Mouse (Mus musculus) lung, embryonic 14.5 days (tissue): ENCODE data around the gene Tcam1. TPM values are rescaled to one million over a fixed set of nuclear protein-coding genes. Genes with fewer than 3 reads are reported as not detected.

ENCODE experiments used
- ATAC-seq: fragments of 200-750 bp; cut with Nextera tagmentation; 2 replicates; pipeline ENCODE4 v1.8.0; 2017; ENCODE audit warnings: mild to moderate bottlenecking, moderate TSS enrichment, moderate library complexity; ENCODE audit not compliant: insufficient read depth
- DNase-seq: peaks from one replicate; pipeline ENCODE4 v3.0.0-alpha.2; 2015
- H3K27ac ChIP-seq: fragments of 300-500 bp; sonication (generic); 2 replicates; pipeline ENCODE4 v1.5.1; 2014; ENCODE audit warnings: low read depth, mild to moderate bottlenecking, moderate library complexity
- H3K27me3 ChIP-seq: fragments of 300-500 bp; sonication (generic); 2 replicates; pipeline ENCODE4 v1.6.1; 2014; ENCODE audit warnings: low read length, control low read depth; ENCODE audit not compliant: insufficient read depth
- H3K36me3 ChIP-seq: fragments of 300-500 bp; sonication (generic); 2 replicates; pipeline ENCODE4 v1.6.1; 2014; ENCODE audit warnings: control low read depth; ENCODE audit not compliant: insufficient read depth
- H3K4me1 ChIP-seq: fragments of 300-500 bp; sonication (generic); 2 replicates; pipeline ENCODE4 v1.6.1; 2014; ENCODE audit warnings: antibody characterized with exemption, control low read depth; ENCODE audit not compliant: insufficient read depth
- H3K4me2 ChIP-seq: fragments of 300-500 bp; sonication (generic); 2 replicates; pipeline ENCODE4 v1.6.1; 2014; ENCODE audit warnings: mild to moderate bottlenecking
- H3K4me3 ChIP-seq: fragments of 300-500 bp; sonication (generic); 2 replicates; pipeline ENCODE4 v1.5.1; 2014; ENCODE audit warnings: low read depth, low read length
- H3K9ac ChIP-seq: fragments of 300-500 bp; sonication (generic); 2 replicates; pipeline ENCODE4 v1.6.1; 2014
- H3K9me3 ChIP-seq: fragments of 300-500 bp; sonication (generic); 2 replicates; pipeline ENCODE4 v1.6.1; 2016; ENCODE audit warnings: low read depth, low read length, control low read depth
- CTCF ChIP-seq: IDR thresholded peaks from 2 replicates; pipeline ENCODE4 v1.5.1; 2016; ENCODE audit warnings: antibody characterized with exemption, low read depth
- WGBS: fragments of 180-500 bp; shearing (Covaris S2); extraction: QIAGEN DNeasy Blood & Tissue Kit; methylation state at CpG from one replicate; pipeline ENCODE4 v1.1.7; 2014; 5-methylcytosine and 5-hydroxymethylcytosine counted together
- polyA plus RNA-seq: library from polyadenylated mRNA; unstranded; fragments of >200 nt; fragmentation: Nextera tagmentation; extraction: Ambion mirVana; gene quantifications from 2 replicates; pipeline ENCODE4 v1.2.1, GENCODE M21; 2014

Tcam1 gene
- polyA plus RNA-seq, 1 experiment from 2014 or later: 0.18 TPM

- 82% methylated on average over 3 of the region's 3 CpGs for WGBS
- Histone ChIP-seq H3K9me3 (no peaks in the 10 kb centered on the region), H3K27ac (no peak overlapping the region), H3K36me3 (no peaks in the 10 kb centered on the region), H3K4me2 (no peak overlapping the region), H3K9ac (no peak overlapping the region), H3K4me1 (no peaks in the 10 kb centered on the region), H3K27me3 (no peaks in the 10 kb centered on the region), H3K4me3 (no peak overlapping the region)
- ATAC-seq: no peak
- no peak for TF ChIP-seq CTCF
- DNase-seq: no peak
These were observed 29.6 kb downstream of the Tcam1 start for GRCm38 (mm10) chr11:106306065-106306385.

- ATAC-seq (no peak), DNase-seq (no peak)
- Histone ChIP-seq H3K4me1 (no peaks in the 10 kb centered on the region), H3K36me3 (no peaks in the 10 kb centered on the region), H3K9ac (no peak overlapping the region), H3K4me2 (no peak overlapping the region), H3K9me3 (no peaks in the 10 kb centered on the region), H3K27ac (no peak overlapping the region), H3K4me3 (no peak overlapping the region), H3K27me3 (no peaks in the 10 kb centered on the region)
- WGBS: 82% methylated on average over 9 of the region's 9 CpGs
- TF ChIP-seq CTCF: no peak
These were observed 30.3 kb downstream of the Tcam1 start for GRCm38 (mm10) chr11:106306758-106307157.

- no peaks in the 10 kb centered on the region for H3K36me3 ChIP-seq
- H3K9me3 ChIP-seq: no peaks in the 10 kb centered on the region
- H3K4me3 ChIP-seq: no peak overlapping the region
- no peak overlapping the region for H3K4me2 ChIP-seq
- WGBS: 38% methylated on average over 5 of the region's 5 CpGs
- no peaks in the 10 kb centered on the region for H3K27me3 ChIP-seq
- H3K27ac ChIP-seq: no peak overlapping the region
- no peak for TF ChIP-seq CTCF
- no peak overlapping the region for H3K9ac ChIP-seq
- no peak for ATAC-seq
- DNase-seq: peak; percentile 34
- no peaks in the 10 kb centered on the region for H3K4me1 ChIP-seq
These were observed 31.0 kb downstream of the Tcam1 start for GRCm38 (mm10) chr11:106307432-106307831.

- no peak overlapping the region for H3K27ac ChIP-seq
- no peak for TF ChIP-seq CTCF
- H3K4me1 ChIP-seq: no peaks in the 10 kb centered on the region
- DNase-seq (no peak), ATAC-seq (no peak)
- 64% methylated on average over 11 of the region's 11 CpGs for WGBS
- H3K36me3 ChIP-seq: no peaks in the 10 kb centered on the region
- no peak overlapping the region for H3K4me3 ChIP-seq
- no peak overlapping the region for H3K9ac ChIP-seq
- no peaks in the 10 kb centered on the region for H3K27me3 ChIP-seq
- H3K4me2 ChIP-seq: no peak overlapping the region
- H3K9me3 ChIP-seq: no peaks in the 10 kb centered on the region
These were observed 31.7 kb downstream of the Tcam1 start for GRCm38 (mm10) chr11:106308162-106308561.

GRCm38 (mm10) chr11:106310123-106310522, 33.7 kb downstream of the Tcam1 start:
- TF ChIP-seq CTCF: no peak
- Histone ChIP-seq H3K9me3 (no peaks in the 10 kb centered on the region), H3K4me3 (no peak overlapping the region), H3K4me1 (no peaks in the 10 kb centered on the region), H3K27me3 (no peaks in the 10 kb centered on the region), H3K27ac (no peak overlapping the region), H3K9ac (no peak overlapping the region), H3K36me3 (no peaks in the 10 kb centered on the region), H3K4me2 (no peak overlapping the region)
- WGBS: 53% methylated on average over 5 of the region's 5 CpGs
- DNase-seq: no peak
- no peak for ATAC-seq

GRCm38 (mm10) chr11:106313533-106313932, 37.1 kb downstream of the Tcam1 start:
- H3K27ac ChIP-seq: no peak overlapping the region
- WGBS: 32% methylated on average over 5 of the region's 5 CpGs
- no peaks in the 10 kb centered on the region for H3K27me3 ChIP-seq
- H3K9ac ChIP-seq: no peak overlapping the region
- H3K4me2 ChIP-seq: peak overlapping the region; percentile 8; the same call in 1 of the 2 replicates
- no peak for DNase-seq
- no peak overlapping the region for H3K4me3 ChIP-seq
- TF ChIP-seq CTCF: no peak
- ATAC-seq: no peak
- no peaks in the 10 kb centered on the region for H3K4me1 ChIP-seq
- H3K9me3 ChIP-seq: no peaks in the 10 kb centered on the region
- no peaks in the 10 kb centered on the region for H3K36me3 ChIP-seq

GRCm38 (mm10) chr11:106314333-106314812, 37.9 kb downstream of the Tcam1 start, which contains the start of gene Cd79b:
Gene Cd79b, minus strand, starts transcription at chr11:106314762.
- Histone ChIP-seq H3K27ac (no peak within 1 kb of the TSS), H3K4me3 (no peak within 1 kb of the TSS), H3K9ac (no peak within 1 kb of the TSS), H3K27me3 (no peaks in the 10 kb centered on the region), H3K9me3 (no peaks in the 10 kb centered on the region), H3K4me1 (no peaks in the 10 kb centered on the region; the same call in 1 of the 2 replicates), H3K4me2 (peak within 1 kb of the TSS; percentile 8; the same call in 1 of the 2 replicates), H3K36me3 (no peaks in the 10 kb centered on the region)
- no peak for ATAC-seq
- TF ChIP-seq CTCF: no peak
- WGBS: 61% methylated on average over 9 of the region's 9 CpGs
- DNase-seq: no peak

- no peak overlapping the region for H3K9ac ChIP-seq
- no peaks in the 10 kb centered on the region for H3K27me3 ChIP-seq
- TF ChIP-seq CTCF: no peak
- no peaks in the 10 kb centered on the region for H3K9me3 ChIP-seq
- H3K27ac ChIP-seq: no peak overlapping the region
- H3K36me3 ChIP-seq: no peaks in the 10 kb centered on the region
- ATAC-seq (no peak), DNase-seq (no peak)
- no peaks in the 10 kb centered on the region; the same call in 1 of the 2 replicates for H3K4me1 ChIP-seq
- WGBS: 61% methylated on average over 1 of the region's 1 CpGs
- no peak overlapping the region for H3K4me3 ChIP-seq
- no peak overlapping the region for H3K4me2 ChIP-seq
These were observed 39.9 kb downstream of the Tcam1 start for GRCm38 (mm10) chr11:106316416-106316815.
